Mouse (Mus musculus): Measurements from ENCODE around the gene Ppp1r8.

The Ppp1r8 gene

GRCm38 (mm10) chr4:132783732-132784131 lies 59.2 kb downstream of the Ppp1r8 start:
- DNase-seq (ENCODE audit: extremely low read depth, low read depth): no peak

- no peak for DNase-seq (ENCODE audit: extremely low read depth, low read depth)
These were observed 62.7 kb downstream of the Ppp1r8 start for GRCm38 (mm10) chr4:132780288-132780687.

GRCm38 (mm10) chr4:132778562-132779201 lies 64.3 kb downstream of the Ppp1r8 start:
- no peak for DNase-seq (ENCODE audit: extremely low read depth, low read depth)
